8 mouse cellular contexts compared by ENCODE assay signal in the genomic region with DNA sequence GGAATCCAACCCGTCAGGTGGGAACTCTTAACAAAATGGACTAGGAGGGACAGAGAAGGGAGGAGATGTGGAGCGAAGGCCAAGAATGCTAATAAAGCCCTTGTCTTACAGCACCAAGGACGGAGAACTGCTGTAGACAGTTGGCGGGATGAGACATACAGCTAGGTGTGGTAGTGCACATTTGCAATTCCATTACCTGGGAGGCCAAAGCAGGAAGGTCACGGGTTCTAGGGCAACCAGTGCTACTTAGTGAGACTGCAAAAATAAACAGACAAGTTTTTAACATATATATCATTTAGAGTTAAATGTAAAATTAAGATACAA. TPM values are rescaled to one million over a fixed set of nuclear protein-coding genes. Genes with fewer than 3 reads are reported as not detected.
DNase-seq lines count a peak whose midpoint lies in the region; ATAC-seq and TF ChIP-seq lines count a peak whose summit lies in the region.

No protein-coding gene starts in this region.

- H3K9me3 ChIP-seq in kidney, embryonic 15.5 days (replicated peaks) = no peaks in the 10 kb centered on the region
- H3K9me3 ChIP-seq in forebrain, embryonic 10.5 days = no peaks in the 10 kb centered on the region
- no peaks in the 10 kb centered on the region for H3K9me3 ChIP-seq in limb, embryonic 10.5 days (replicated peaks)

- peak overlapping the region; percentile 54 for H3K4me2 ChIP-seq in kidney, embryonic 15.5 days
- H3K4me2 ChIP-seq in myocyte (ENCODE audit: low read depth) = peak overlapping the region; percentile 75

- no peak overlapping the region for H3ac ChIP-seq in myocyte (ENCODE audit: control insufficient read depth, insufficient read length)

- no peak; the same call in 1 of the 2 replicates for ATAC-seq in kidney, embryonic 15.5 days (replicated peaks; ENCODE audit: low FRiP score)

- peak overlapping the region; percentile 23; the same call in 1 of the 2 replicates for H3K4me3 ChIP-seq in kidney, embryonic 15.5 days (replicated peaks)
- peak overlapping the region; percentile 33 for H3K4me3 ChIP-seq in forebrain, embryonic 10.5 days
- H3K4me3 ChIP-seq in limb, embryonic 10.5 days = peak overlapping the region; percentile 35; the same call in 1 of the 2 replicates
- H3K4me3 ChIP-seq in myocyte = no peak overlapping the region

- H3K9ac ChIP-seq in kidney, embryonic 15.5 days = no peak overlapping the region

- H3K27me3 ChIP-seq in kidney, embryonic 15.5 days = no peaks in the 10 kb centered on the region
- peaks cover 9% of the 10 kb centered on the region; the same call in 1 of the 2 replicates for H3K27me3 ChIP-seq in forebrain, embryonic 10.5 days (ENCODE audit: poor library complexity, severe bottlenecking)
- no peaks in the 10 kb centered on the region for H3K27me3 ChIP-seq in limb, embryonic 10.5 days (ENCODE audit: low read depth, poor library complexity, severe bottlenecking)
- no peaks in the 10 kb centered on the region for H3K27me3 ChIP-seq in myocyte (ENCODE audit: control insufficient read depth, insufficient read depth, insufficient read length)

- 27% methylated on average over 5 of the region's 5 CpGs for WGBS in kidney, embryonic 15.5 days
- 60% methylated on average over 5 of the region's 5 CpGs for WGBS in forebrain, embryonic 10.5 days
- WGBS in limb, embryonic 10.5 days = 59% methylated on average over 5 of the region's 5 CpGs

- no peak for TF ChIP-seq POLR2A in myocyte (IDR thresholded peaks at IDR 0.05; ENCODE audit: insufficient read length, low read depth)

- H3K36me3 ChIP-seq in kidney, embryonic 15.5 days = no peaks in the 10 kb centered on the region
- no peaks in the 10 kb centered on the region for H3K36me3 ChIP-seq in forebrain, embryonic 10.5 days (replicated peaks)
- no peaks in the 10 kb centered on the region for H3K36me3 ChIP-seq in limb, embryonic 10.5 days
- no peaks in the 10 kb centered on the region for H3K36me3 ChIP-seq in myocyte (ENCODE audit: control insufficient read depth, insufficient read depth)

- peak overlapping the region; percentile 23; the same call in 1 of the 2 replicates for H3K27ac ChIP-seq in kidney, embryonic 15.5 days
- peak overlapping the region; percentile 77 for H3K27ac ChIP-seq in forebrain, embryonic 10.5 days
- H3K27ac ChIP-seq in limb, embryonic 10.5 days = no peak overlapping the region

- peaks cover 10% of the 10 kb centered on the region for H3K4me1 ChIP-seq in kidney, embryonic 15.5 days
- H3K4me1 ChIP-seq in forebrain, embryonic 10.5 days = peaks cover 15% of the 10 kb centered on the region
- H3K4me1 ChIP-seq in limb, embryonic 10.5 days = peaks cover 11% of the 10 kb centered on the region

- H3K79me2 ChIP-seq in myocyte (ENCODE audit: control insufficient read depth, insufficient read depth) = no peaks in the 10 kb centered on the region

- no peak for DNase-seq in kidney, postnatal 14 days
- no peak for DNase-seq in forebrain, embryonic 10.5 days (ENCODE audit: extremely low spot score, low spot score)
- no peak for DNase-seq in limb, embryonic 10.5 days (ENCODE audit: low spot score)
- DNase-seq in c-Kit-positive CD71-positive TER-119-positive erythroid progenitor cells, embryonic 14.5 days (ENCODE audit: low spot score) = no peak
- DNase-seq in cerebellum, postnatal 36 days = no peak
- DNase-seq in kidney, adult 8-10 months = no peak

TF ChIP-seq in myocyte, 11 proteins besides CTCF, POLR2A, EP300 and RAD21:
- TF ChIP-seq REST (IDR thresholded peaks at IDR 0.05; ENCODE audit: insufficient read depth, insufficient read length) = no peak
- TF ChIP-seq CEBPB (IDR thresholded peaks at IDR 0.05; ENCODE audit: insufficient read depth, poor library complexity, severe bottlenecking) = no peak
- TF ChIP-seq MYOG (IDR thresholded peaks at IDR 0.05; ENCODE audit: control insufficient read depth in 1 of 3, insufficient read depth in 1 of 3, insufficient read length in 2 of 3, low read depth in 2 of 3) = no peak
- no peak for TF ChIP-seq TCF3 (IDR thresholded peaks at IDR 0.05; ENCODE audit: insufficient read length, low read depth)
- no peak for TF ChIP-seq TCF12 (IDR thresholded peaks at IDR 0.05; ENCODE audit: insufficient read depth, poor library complexity, severe bottlenecking)
- TF ChIP-seq SRF (IDR thresholded peaks at IDR 0.05; ENCODE audit: control insufficient read depth, insufficient read length, low read depth) = no peak
- TF ChIP-seq E2F4 (IDR thresholded peaks at IDR 0.05; ENCODE audit: insufficient read depth) = no peak
- TF ChIP-seq MAX (IDR thresholded peaks at IDR 0.05; ENCODE audit: low read depth) = no peak
- TF ChIP-seq POLR2AphosphoS2 (IDR thresholded peaks at IDR 0.05; ENCODE audit: insufficient read length, low read depth) = no peak
TF ChIP-seq in myocyte: peak in this region for 0.

RNA-seq across cellular contexts. Expression of gene Thumpd3, which starts 7.3 kb away (rescaled TPM):
- polyA plus RNA-seq in kidney, embryonic 15.5 days (2015; fragmentation: Nextera tagmentation; extraction: Ambion mirVana) = 46.6 and 47.0 TPM in 2 replicates
- polyA plus RNA-seq in forebrain, embryonic 10.5 days (2016; fragmentation: Nextera tagmentation; extraction: Ambion mirVana) = 75.2 and 81.4 TPM in 2 replicates
- 59.5 and 66.5 TPM in 2 replicates for polyA plus RNA-seq in limb, embryonic 10.5 days (2016; fragmentation: Nextera tagmentation; extraction: Ambion mirVana)
- 22.9 TPM for polyA plus RNA-seq in myocyte (2012; fragmentation: generic; extraction: Trizol)

RNA-seq across cellular contexts. Expression of gene Setd5, which starts 38.5 kb away (rescaled TPM):
- polyA plus RNA-seq in kidney, embryonic 15.5 days (2015; fragmentation: Nextera tagmentation; extraction: Ambion mirVana) = 75.0 and 75.9 TPM in 2 replicates
- 72.5 and 77.8 TPM in 2 replicates for polyA plus RNA-seq in forebrain, embryonic 10.5 days (2016; fragmentation: Nextera tagmentation; extraction: Ambion mirVana)
- polyA plus RNA-seq in limb, embryonic 10.5 days (2016; fragmentation: Nextera tagmentation; extraction: Ambion mirVana) = 86.2 and 92.0 TPM in 2 replicates
- 21.8 TPM for polyA plus RNA-seq in myocyte (2012; fragmentation: generic; extraction: Trizol)
